Comparison of ENCODE assay signal across 16 mouse cellular contexts in genomic region chr1:132707301-132707700, GRCm38 (mm10). TPM values are rescaled to one million over a fixed set of nuclear protein-coding genes. Genes with fewer than 3 reads are reported as not detected.
DNase-seq lines count a peak whose midpoint lies in the region; ATAC-seq and TF ChIP-seq lines count a peak whose summit lies in the region.
"Had no signal": no experiment of that assay in that cellular context is flagged by ENCODE, and none has a peak within 500 bp of the region (broad histone marks: within the 10 kb centered on the region; RNA-seq: fewer than 3 reads in every experiment).

No protein-coding gene starts in this region.

- 46% methylated on average over 8 of the region's 8 CpGs for WGBS in forebrain, embryonic 13.5 days
- WGBS in forebrain, embryonic 15.5 days, result 42% methylated on average over 8 of the region's 8 CpGs
- 56% methylated on average over 8 of the region's 8 CpGs for WGBS in embryonic facial prominence, embryonic 12.5 days
- WGBS in hindbrain, postnatal 0 days, result 37% methylated on average over 8 of the region's 8 CpGs

- no peak overlapping the region for H3K4me3 ChIP-seq in forebrain, embryonic 13.5 days
- H3K4me3 ChIP-seq in forebrain, embryonic 15.5 days, result no peak overlapping the region
- H3K4me3 ChIP-seq in embryonic facial prominence, embryonic 12.5 days, result no peak overlapping the region
- no peak overlapping the region for H3K4me3 ChIP-seq in hindbrain, postnatal 0 days (ENCODE audit: low read length)

- no peak for TF ChIP-seq CTCF in hindbrain, postnatal 0 days (IDR thresholded peaks at IDR 0.05; ENCODE audit: low read depth)

- H3K9ac ChIP-seq in forebrain, embryonic 13.5 days, result no peak overlapping the region
- H3K9ac ChIP-seq in forebrain, embryonic 15.5 days (replicated peaks), result no peak overlapping the region
- no peak overlapping the region for H3K9ac ChIP-seq in embryonic facial prominence, embryonic 12.5 days
- H3K9ac ChIP-seq in hindbrain, postnatal 0 days (replicated peaks; ENCODE audit: low read length), result no peak overlapping the region
- H3K9ac ChIP-seq: liver, embryonic 14.5 days had no signal

- intact Hi-C loops in left cerebral cortex, postnatal 4 days (cut with DNase I), result no loop called here

- 0 out of 2 replicates have a peak, but pooled peaks have one; percentile 20 for ATAC-seq in forebrain, embryonic 13.5 days
- ATAC-seq in forebrain, embryonic 15.5 days (replicated peaks), result no peak
- ATAC-seq in embryonic facial prominence, embryonic 12.5 days (ENCODE audit: insufficient number of reproducible peaks, insufficient read depth, low FRiP score, low TSS enrichment), result no peak
- ATAC-seq in hindbrain, postnatal 0 days, result peak; percentile 57; the same call in 1 of the 2 replicates

- H3K4me1 ChIP-seq in forebrain, embryonic 13.5 days, result peaks cover 52% of the 10 kb centered on the region
- peaks cover 35% of the 10 kb centered on the region for H3K4me1 ChIP-seq in forebrain, embryonic 15.5 days
- H3K4me1 ChIP-seq in embryonic facial prominence, embryonic 12.5 days, result no peaks in the 10 kb centered on the region; the same call in 1 of the 2 replicates
- H3K4me1 ChIP-seq in hindbrain, postnatal 0 days (ENCODE audit: insufficient read depth, low read length), result peaks cover 13% of the 10 kb centered on the region

- peak; percentile 28 for DNase-seq in left cerebral cortex, postnatal 4 days
- no peak for DNase-seq in left cerebral cortex, adult 9 months (ENCODE audit: low spot score in 2 of 2)
- DNase-seq in hindbrain, postnatal 0 days (ENCODE audit: low spot score), result no peak
- DNase-seq in right cerebral cortex, postnatal 36 days (ENCODE audit: low spot score in 2 of 2), result no peak
- DNase-seq in kidney, postnatal 25 days, result no peak
- DNase-seq: adrenal gland, postnatal 14 days; B cell, adult 2 months; cerebellum, postnatal 36 days; kidney, adult 2 months; lung, postnatal 10 days; right cerebral cortex, postnatal 14 days had no signal

- no peak overlapping the region for H3K27ac ChIP-seq in forebrain, embryonic 13.5 days
- H3K27ac ChIP-seq in forebrain, embryonic 15.5 days (replicated peaks), result no peak overlapping the region
- H3K27ac ChIP-seq in embryonic facial prominence, embryonic 12.5 days, result no peak overlapping the region
- 0 out of 2 replicates have a peak overlapping the region, but pooled peaks have one; percentile 36 for H3K27ac ChIP-seq in hindbrain, postnatal 0 days
- H3K27ac ChIP-seq: liver, embryonic 14.5 days had no signal

- H3K36me3 ChIP-seq in forebrain, embryonic 13.5 days (ENCODE audit: poor library complexity, severe bottlenecking), result no peaks in the 10 kb centered on the region
- no peaks in the 10 kb centered on the region for H3K36me3 ChIP-seq in forebrain, embryonic 15.5 days
- no peaks in the 10 kb centered on the region for H3K36me3 ChIP-seq in embryonic facial prominence, embryonic 12.5 days
- H3K36me3 ChIP-seq in hindbrain, postnatal 0 days (ENCODE audit: insufficient read depth, low read length), result no peaks in the 10 kb centered on the region

- no peaks in the 10 kb centered on the region for H3K27me3 ChIP-seq in forebrain, embryonic 13.5 days
- H3K27me3 ChIP-seq in forebrain, embryonic 15.5 days, result no peaks in the 10 kb centered on the region
- H3K27me3 ChIP-seq in embryonic facial prominence, embryonic 12.5 days, result peaks cover 5% of the 10 kb centered on the region; the same call in 1 of the 2 replicates
- no peaks in the 10 kb centered on the region for H3K27me3 ChIP-seq in hindbrain, postnatal 0 days (ENCODE audit: insufficient read depth, low read length)

- H3K9me3 ChIP-seq in forebrain, embryonic 13.5 days (replicated peaks), result no peaks in the 10 kb centered on the region
- H3K9me3 ChIP-seq in forebrain, embryonic 15.5 days, result no peaks in the 10 kb centered on the region
- no peaks in the 10 kb centered on the region for H3K9me3 ChIP-seq in embryonic facial prominence, embryonic 12.5 days
- H3K9me3 ChIP-seq in hindbrain, postnatal 0 days (ENCODE audit: low read length), result no peaks in the 10 kb centered on the region

- H3K4me2 ChIP-seq in forebrain, embryonic 13.5 days, result no peak overlapping the region
- H3K4me2 ChIP-seq in forebrain, embryonic 15.5 days (replicated peaks), result no peak overlapping the region
- H3K4me2 ChIP-seq in embryonic facial prominence, embryonic 12.5 days (replicated peaks), result 0 out of 2 replicates have a peak overlapping the region, but pooled peaks have one; percentile 5
- H3K4me2 ChIP-seq in hindbrain, postnatal 0 days (ENCODE audit: low read depth, low read length), result no peak overlapping the region

RNA-seq across cellular contexts. Expression of gene Nfasc, which starts 34.3 kb away (rescaled TPM):
- 35.3 and 35.8 TPM in 2 replicates for polyA plus RNA-seq in forebrain, embryonic 13.5 days (2015; fragmentation: Nextera tagmentation; extraction: Ambion mirVana)
- 51.5 and 59.0 TPM in 2 replicates for polyA plus RNA-seq in forebrain, embryonic 15.5 days (2015; fragmentation: Nextera tagmentation; extraction: Ambion mirVana)
- 100 to 1,000 TPM; 126 to 128 TPM for total RNA-seq in left cerebral cortex, postnatal 4 days (2021)
- 3.5 and 5.4 TPM in 2 replicates for polyA plus RNA-seq in embryonic facial prominence, embryonic 12.5 days (2016; fragmentation: Nextera tagmentation; extraction: Ambion mirVana)
- 69.6 and 74.6 TPM in 2 replicates for total RNA-seq in hindbrain, postnatal 0 days (2014; rRNA removed)
- polyA plus RNA-seq in hindbrain, postnatal 0 days (2015; fragmentation: Nextera tagmentation; extraction: Ambion mirVana), result 26.5 and 30.5 TPM in 2 replicates
- total RNA-seq: hematopoietic stem cell, adult 5-6 weeks had no signal

Comparison
In these comparisons a context has a peak if more than half of its experiments do, and no peak if none do; other contexts are left out.
1. ATAC-seq: peak in forebrain, embryonic 13.5 days (single experiment) and hindbrain, postnatal 0 days (single experiment); none in forebrain, embryonic 15.5 days (single experiment) and embryonic facial prominence, embryonic 12.5 days (single experiment).